Mouse (Mus musculus) heart, postnatal 36 days (tissue): Measurements from ENCODE around the gene Car3. TPM values are rescaled to one million over a fixed set of nuclear protein-coding genes. Genes with fewer than 3 reads are reported as not detected.

Experiments used
- DNase-seq, 2 experiments: peaks; one replicate each; pipeline ENCODE4 v3.0.0; 2021 to 2022
- intact Hi-C: fragments of 180-260 bp; cut with DNase I; formaldehyde crosslinking; loops from one replicate; pipeline ENCODE4 v1.15.1; 2025
- total RNA-seq, 2 experiments: library from RNA; stranded (reverse); gene quantifications; 2 replicates each; pipeline ENCODE4 v1.2.3; 2021

The Car3 gene
- total RNA-seq, 2 experiments from 2014 or later, result 9.3 to 52.3 TPM

DNA sequence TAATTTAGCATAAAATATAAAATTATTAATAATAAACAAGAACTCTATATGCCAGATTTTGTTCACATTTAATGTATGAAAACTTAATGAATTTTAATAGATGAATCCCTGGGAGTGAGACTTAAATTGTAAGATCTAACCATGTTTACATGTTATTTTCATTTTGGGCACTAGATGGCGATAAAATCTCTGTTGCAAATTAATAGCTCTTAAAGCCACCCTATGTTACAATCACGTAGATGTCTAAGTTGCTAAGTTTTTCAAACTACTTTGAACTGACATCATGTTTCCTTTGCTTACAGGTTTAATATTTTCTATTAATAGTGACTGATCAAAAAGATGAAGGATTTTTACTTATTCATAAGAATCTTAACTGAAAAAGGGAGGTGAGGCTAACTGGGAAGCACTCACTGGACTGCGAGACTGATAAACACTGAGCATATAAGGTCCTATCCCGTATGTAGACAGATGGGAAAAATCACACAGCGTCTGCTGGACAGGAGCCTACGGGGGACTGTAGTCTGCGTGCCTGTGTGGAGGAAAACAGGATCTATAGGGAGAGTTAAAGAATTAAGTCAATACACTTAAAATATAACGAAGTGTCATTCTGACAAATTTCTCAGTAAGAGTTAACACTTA lies 11.2 kb downstream of the Car3 start:
- no peak for DNase-seq
- intact Hi-C loops, result loop anchor here (1.0 to 10.0 kb wide), 3 partner anchors 220 to 373 kb away; no protein-coding TSS in a partner anchor

DNA sequence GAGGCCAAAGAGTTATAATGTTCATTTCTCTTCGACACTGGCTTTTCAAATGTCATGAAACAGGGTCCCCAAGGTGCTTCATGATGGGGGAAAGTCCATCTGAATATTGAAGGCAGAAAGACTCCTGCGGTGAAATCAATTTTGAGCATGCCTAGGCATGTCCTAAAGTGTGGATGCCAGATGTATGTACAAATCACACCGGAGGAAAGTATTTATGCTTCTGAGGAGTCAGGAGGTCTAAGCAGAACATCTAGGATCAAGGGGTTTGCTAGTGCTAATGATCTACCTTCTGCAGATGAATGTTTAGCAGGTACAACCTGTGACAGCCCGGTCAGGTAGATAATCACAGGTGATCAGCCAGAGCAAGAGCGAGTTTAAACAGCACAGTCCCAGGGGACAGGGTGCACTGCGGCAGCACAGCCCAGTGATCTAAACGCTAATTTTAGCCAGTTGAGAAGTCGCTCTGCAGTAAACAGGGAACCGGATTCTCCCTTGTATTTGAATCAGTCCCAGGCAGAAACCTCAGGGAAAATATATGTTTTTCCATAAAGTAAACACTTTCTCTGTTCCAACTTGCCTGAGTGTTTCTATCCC lies 13.1 kb downstream of the Car3 start:
- no peak for DNase-seq
- intact Hi-C loops, result loop anchor here (10.0 kb wide), 1 partner anchor 218 kb away; no protein-coding TSS in a partner anchor

DNA sequence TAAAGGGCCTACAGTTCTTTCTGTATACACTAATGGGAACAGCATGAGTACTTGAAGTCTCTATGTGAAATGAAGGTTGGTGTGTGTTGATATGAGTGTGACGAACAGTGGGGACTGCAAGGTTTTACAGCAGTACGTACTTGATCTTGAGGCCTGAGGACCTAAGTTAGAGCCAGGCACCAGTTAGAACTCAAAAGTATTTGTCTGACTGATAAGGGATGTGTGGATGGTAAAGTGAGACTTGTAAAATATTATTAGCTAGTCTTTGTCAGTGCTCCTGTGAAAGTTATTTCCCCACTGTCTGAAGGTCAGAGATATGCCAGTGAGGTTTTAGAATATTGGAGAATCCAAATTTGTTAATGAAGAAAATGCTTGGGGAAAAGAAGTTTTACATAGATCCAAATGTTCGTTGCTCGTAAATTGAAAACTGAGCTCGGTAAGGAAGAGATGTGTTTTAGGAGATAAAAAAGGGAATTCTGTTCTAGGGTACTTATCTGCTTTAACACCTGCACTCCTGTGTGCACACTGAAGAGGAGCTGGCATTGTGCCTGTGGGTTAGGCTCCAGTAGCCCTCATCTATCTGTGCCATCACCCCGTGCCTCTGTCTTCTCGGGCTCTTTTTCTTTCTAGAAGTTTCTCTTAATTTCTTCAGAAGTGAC lies 14.1 kb downstream of the Car3 start:
- intact Hi-C loops, result loop anchor here (10.0 kb wide), 1 partner anchor 217 kb away; no protein-coding TSS in a partner anchor
- no peak for DNase-seq

DNA sequence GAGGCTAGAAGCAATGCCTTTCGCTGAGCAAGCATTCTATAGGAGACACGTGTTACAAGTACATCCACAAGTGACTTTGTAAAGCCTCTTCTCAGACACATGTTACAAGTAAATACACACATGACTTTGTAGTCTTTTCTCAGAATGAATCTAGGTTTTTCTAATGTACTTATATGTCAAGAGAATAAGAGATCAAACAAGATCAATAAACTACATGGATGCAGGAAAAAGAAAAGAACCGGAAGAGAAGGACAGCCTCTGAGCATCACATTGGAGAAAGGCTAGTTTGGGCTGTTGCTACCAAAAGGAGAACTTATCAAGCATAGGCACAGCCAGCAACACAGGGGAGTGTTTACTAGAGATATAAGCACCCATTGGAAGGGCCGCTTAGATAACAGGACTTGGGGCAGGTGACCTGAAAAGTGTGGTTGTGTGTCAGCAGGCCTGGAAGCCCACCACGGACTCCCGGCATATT lies 15.5 kb downstream of the Car3 start:
- no peak for DNase-seq
- intact Hi-C loops, result loop anchor here (10.0 kb wide), 1 partner anchor 216 kb away; no protein-coding TSS in a partner anchor

DNA sequence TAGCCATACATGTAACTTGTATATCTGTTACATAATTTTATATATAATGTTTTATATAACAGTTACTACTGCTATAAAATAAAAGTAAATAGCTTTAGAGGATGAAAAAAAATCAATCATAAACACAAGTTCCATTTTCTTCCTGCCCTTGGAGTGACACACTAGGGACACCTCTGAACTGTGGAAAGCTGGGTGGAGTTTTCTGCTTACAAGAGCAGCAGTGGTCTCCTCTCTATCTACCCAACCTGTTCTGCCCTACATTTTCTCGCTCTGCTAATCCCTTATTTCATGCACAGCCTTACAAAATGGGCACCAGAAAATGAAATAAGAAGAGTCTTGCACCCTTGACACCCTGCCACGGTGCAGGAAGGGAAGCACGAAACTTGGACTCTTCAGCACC lies 16.0 kb downstream of the Car3 start:
- no peak for DNase-seq
- intact Hi-C loops, result loop anchor here (10.0 kb wide), 1 partner anchor 216 kb away; no protein-coding TSS in a partner anchor

DNA sequence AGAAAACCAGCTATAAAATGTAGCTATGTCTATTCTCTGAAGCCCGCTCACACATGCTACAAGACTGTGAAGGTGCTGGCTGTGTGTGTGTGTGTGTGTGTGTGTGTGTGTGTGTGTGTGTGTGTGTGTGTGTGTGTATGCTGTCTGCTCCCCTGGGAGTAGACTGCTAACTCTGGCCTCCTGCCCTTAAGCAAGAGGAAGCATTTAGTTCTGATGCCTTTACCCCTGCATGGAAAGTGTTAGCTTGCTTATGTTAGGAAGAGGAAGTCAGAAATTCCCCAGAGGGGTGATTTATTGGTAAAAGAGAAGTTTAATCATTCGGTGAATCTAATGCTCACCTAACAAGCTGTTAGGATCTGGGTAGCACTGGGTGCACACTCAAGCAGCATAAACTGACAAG lies 17.0 kb downstream of the Car3 start:
- intact Hi-C loops, result loop anchor here (10.0 kb wide), 1 partner anchor 145 kb away; no protein-coding TSS in a partner anchor
- no peak for DNase-seq

DNA sequence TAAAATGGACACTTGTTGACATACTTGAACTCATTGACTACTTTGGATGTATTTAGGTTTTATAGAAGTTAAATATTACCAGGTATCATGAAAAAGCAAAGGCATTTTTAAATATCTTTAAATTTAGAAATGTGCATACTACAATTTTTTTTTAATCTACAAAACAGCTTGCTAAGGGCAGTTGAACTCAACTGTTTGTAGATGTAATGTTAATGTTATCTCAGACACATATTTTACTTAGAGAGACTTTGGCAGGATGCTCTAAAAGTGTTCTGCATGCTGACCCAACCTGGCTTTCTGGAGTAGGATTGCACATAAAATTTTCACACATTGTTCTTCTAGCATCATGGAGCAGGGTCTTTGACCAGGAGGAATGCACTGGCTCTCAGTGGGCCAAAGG lies 18.7 kb downstream of the Car3 start:
- no peak for DNase-seq
- intact Hi-C loops, result loop anchor here (10.0 kb wide), 1 partner anchor 143 kb away; no protein-coding TSS in a partner anchor

DNA sequence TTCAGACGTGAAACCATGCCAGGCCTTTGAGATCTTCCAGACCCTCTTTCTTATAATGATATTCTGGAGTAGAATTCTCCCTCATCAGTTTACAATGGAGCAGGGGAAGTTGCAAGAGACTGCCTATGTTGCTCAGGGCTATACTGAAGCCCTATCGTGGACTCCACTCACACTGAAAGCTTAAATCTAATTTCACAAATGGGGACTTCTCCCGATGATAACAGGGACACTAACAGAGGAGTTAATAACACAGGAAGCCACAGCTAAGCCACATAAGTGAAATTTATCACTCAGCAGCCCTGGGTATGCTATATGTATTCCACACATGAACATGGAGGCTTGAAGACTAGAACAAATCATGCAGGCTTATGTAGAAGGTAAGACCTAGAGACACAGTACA lies 19.4 kb downstream of the Car3 start:
- DNase-seq, result no peak
- intact Hi-C loops, result loop anchor here (10.0 kb wide), 1 partner anchor 142 kb away; no protein-coding TSS in a partner anchor

DNA sequence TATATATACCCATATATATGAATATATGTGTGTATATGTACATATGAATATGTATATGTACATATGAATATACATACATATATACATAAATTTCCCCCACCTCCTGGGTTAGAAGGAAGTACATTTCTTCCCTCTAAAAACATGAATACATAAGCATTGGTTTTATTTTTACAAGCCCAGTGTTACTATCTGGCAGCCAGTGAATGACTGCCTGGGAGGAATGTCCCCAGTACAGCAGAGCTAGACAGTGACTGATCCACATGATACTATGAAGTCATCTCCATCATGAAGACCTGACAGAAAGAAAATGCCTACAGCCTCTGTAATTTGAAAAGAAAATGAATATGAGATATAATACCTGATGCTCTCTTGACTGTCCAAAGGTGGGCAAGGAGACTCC lies 21.5 kb downstream of the Car3 start:
- no peak for DNase-seq
- intact Hi-C loops, result loop anchor here (10.0 kb wide), 1 partner anchor 140 kb away; no protein-coding TSS in a partner anchor

DNA sequence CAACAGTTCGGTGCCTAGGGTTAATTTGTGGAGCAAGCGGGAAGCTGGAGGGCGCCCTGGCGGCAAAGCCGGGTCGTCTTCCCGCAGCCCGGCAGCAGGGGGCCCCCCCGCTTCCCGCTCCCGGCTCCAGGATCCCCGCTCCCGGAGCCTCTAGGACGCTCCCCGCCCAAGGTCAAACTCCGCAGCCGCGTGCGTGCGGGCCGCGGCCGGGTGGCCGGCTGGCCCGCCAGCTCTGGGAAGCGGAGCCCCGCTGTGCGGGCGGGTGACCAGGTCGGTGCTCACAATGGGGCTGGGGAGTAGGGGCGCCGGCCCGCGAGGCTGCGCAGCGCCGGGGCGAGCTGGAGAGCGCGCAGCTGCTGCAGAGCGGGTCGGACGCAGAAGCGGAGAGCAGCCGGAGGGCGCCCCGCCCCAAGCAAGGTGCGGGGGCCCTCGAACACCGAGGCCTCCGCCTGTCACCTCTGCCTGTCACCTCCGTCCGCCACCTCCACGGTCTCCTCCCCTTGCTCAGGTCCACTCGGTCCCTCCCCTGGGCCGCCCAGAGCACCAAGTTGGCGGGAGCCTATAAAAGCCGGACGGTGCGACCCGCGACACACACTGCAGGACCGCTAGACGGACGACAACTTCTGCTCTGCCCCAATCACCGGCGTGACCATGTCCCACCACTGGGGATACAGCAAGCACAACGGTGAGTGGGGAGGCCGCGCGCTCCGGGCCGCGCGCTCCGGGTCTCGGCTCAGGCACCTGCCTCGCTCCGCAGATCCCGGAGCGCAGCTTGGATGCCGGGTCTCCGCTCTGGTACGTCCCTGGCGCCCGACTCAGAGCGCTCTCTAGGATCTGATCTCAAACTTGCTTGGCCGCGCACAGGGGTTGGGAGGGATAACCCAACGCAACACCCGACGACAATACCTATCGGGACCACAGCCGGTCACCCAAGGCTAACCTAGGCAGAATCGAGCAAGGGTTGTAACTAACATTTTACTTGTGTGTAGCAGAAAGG lies 23.1 kb downstream of the Car3 start, which contains the start of gene Car2:
Gene Car2, plus strand, starts transcription at position 172 of the 997 bp plus-strand sequence.
- DNase-seq, result peak; percentile 68 to 70
- intact Hi-C loops, result loop anchor here (10.0 kb wide), 1 partner anchor 138 kb away; no protein-coding TSS in a partner anchor

DNA sequence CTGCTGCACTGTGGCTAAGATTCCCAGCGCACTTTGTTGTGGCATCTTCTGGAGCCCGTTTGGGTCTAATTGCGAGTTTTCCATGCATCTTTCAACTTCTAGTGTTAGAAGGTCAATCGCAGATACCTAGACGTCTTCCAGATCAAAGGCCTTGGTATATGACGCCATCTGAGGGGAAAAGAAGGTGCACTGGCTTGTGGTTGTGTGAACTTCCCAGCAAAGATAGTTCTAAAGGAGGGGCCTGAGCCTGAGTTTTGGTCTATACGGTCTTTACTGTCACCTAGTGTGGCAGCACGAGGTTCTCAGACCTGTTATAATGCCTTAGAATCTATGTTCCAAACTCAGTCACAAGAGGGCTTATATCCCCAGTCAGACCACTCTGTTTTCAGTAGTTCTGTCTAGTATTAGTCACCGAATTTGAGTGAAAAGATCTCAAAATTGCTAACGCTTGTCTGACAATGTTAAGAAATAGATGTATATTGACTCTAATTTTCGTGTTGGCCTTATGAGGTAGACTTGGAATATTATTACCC lies 23.9 kb downstream of the Car3 start:
- no peak for DNase-seq
- intact Hi-C loops, result loop anchor here (10.0 kb wide), 1 partner anchor 138 kb away; no protein-coding TSS in a partner anchor

DNA sequence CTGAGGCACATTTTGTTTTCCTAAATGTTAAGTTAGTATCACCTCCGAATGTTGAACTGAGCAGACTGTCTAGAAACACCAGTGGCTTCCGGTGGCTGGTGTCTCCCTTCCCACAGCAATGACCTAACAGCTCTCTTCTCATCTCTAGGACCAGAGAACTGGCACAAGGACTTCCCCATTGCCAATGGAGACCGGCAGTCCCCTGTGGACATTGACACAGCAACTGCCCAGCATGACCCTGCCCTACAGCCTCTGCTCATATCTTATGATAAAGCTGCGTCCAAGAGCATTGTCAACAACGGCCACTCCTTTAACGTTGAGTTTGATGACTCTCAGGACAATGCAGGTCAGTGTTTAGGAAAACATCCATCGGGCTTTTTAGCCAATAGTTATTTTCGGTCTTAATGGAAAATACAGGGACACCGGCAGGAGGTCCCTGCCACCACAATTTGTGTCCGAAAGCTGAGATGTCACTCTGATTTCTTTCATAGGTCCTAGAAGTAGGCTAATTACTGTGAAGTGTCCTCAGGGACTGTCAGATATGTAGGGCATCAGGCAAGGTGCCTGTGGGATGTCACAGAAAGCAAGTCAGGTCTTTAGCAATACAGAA lies 24.5 kb downstream of the Car3 start:
- intact Hi-C loops, result loop anchor here (10.0 kb wide), 1 partner anchor 137 kb away; no protein-coding TSS in a partner anchor
- no peak for DNase-seq

DNA sequence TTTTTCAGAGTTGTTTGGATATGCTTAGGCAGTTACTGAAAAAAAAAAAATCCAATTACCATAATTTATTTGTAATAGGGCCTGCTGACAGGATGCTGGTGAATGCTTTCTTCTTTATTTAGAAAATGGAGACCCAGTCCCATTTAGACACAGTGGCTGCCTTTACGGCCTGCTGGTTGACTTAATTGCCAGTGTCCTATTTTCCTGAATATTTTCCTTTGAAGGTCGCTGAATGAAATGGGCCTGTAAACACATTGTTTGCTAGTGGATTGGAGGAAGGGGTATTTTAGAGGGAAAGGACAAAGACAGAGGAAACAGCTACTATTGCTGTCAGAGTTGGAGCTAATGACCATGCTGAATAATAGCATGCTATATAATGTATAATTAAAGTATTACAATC lies 25.2 kb downstream of the Car3 start:
- intact Hi-C loops, result loop anchor here (10.0 kb wide), 1 partner anchor 136 kb away; no protein-coding TSS in a partner anchor
- no peak for DNase-seq

DNA sequence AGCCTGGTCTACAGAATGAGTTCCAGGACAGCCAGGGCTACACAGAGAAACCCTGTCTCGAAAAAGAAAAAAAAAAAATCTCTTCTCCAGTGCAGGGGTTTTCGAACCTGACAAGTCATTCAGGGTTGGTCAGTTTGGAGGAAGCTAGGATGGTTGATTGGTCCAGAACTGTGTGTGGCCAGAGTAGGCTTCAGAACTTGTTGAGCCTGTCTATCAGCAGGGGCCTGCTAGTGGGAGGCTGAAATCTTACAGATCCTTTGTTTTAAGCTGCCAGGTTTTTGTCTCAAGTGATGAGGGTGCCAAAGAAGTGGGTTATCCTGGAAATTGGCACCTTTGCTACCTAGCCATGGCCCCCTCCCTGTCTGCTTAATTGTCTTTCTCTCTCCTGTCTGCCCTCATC lies 25.8 kb downstream of the Car3 start:
- no peak for DNase-seq
- intact Hi-C loops, result loop anchor here (10.0 kb wide), 1 partner anchor 136 kb away; no protein-coding TSS in a partner anchor

DNA sequence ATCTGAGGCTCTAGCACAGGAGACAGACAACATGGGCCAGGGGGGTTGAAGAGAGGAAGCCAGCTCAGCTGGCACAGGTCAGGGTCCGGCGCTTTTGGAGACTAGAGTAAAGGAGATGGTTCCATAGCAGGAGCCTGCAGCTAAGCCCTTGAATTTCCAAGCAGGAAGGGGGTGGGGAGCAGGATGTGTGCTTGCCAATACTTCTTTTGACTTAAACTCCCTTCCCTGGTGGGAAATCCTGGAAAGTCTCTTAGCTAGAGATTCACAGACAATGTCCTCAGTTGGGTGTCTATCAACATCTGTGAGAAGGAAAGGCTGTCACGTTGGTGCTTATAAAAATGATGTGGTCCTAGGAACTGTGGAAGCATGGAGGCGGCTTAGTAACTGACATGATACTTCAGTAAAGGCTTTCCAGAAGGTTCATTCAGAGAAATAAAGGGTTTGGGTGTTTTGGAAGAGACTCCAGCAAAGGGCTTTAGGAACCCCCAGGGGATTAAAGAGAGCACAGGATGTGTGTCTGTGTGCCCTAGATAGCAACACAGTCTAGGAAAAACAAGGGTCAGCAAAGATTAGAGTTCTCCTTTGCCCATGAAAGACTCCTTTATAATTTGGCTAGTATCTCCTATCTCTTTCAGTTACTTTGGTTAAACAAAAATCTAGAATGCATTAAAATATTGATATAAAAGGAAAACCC lies 26.6 kb downstream of the Car3 start:
- intact Hi-C loops, result loop anchor here (10.0 kb wide), 1 partner anchor 135 kb away; no protein-coding TSS in a partner anchor
- DNase-seq, result no peak

DNA sequence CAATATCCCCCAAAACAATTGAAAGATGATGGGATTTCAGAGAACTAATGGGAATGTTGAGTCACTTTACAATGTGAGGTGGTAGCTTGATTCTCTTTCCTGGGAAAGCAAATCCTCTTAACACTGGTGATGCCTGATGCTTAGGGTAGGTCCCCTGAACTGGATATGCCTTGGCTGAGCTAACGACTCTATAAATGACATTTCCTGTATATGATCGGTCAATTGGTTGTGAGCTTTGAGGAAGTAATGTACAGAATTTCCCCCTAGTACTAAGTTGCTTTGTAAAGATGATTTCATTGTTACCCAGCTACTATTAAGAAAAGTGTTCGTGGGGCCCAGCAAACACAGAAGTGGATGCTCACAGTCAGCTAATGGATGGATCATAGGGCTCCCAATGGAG lies 29.7 kb downstream of the Car3 start:
- intact Hi-C loops, result no loop called here
- DNase-seq, result no peak

DNA sequence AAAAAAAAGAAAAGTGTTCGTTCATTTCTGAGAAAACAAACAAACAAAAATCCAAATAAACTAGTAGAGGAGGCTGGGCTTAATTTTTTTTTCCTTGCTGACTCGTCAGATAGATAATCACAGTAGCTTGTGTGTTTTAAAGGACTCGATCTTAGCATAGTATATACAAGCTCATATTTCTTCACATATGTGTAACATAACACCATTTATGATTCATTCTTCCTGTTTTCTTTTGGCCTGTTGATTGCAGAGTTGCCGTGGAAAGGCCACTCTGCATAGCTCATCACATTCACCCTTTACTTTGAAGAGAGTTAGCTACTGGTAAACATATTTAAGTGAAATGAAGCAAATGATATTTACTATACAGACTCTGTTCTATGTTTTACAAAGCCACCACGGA lies 30.4 kb downstream of the Car3 start:
- intact Hi-C loops, result no loop called here
- DNase-seq, result no peak

DNA sequence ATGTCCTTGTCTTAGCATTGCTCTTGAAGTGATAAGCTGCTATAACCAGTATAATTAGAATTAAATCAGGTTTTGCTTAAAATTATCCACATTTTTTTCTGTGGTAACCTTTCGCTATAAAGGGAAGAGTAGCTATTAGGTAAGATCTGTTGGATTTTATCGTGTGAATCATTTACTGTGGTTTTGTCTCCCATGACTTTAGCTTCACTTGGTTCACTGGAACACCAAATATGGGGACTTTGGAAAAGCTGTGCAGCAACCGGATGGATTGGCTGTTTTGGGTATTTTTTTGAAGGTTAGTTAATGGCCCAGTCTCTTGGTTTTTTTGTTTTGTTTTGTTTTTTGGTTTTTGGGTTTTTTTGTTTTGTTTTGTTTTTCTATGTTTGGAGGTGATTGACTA lies 32.0 kb downstream of the Car3 start:
- intact Hi-C loops, result no loop called here
- DNase-seq, result no peak
